Mouse (Mus musculus): Measurements from ENCODE around the gene Rin1.

- TF ChIP-seq CTCF (IDR thresholded peaks at IDR 0.05; ENCODE audit: low read depth) (no peak), EP300 (IDR thresholded peaks at IDR 0.05; ENCODE audit: low read depth) (no peak)
Measured at GRCm38 (mm10) chr19:5018191-5018590, 32.1 kb upstream of the Rin1 start.

Measured in liver, postnatal 0 days (tissue).